Mouse (Mus musculus) liver, embryonic 14.5 days (tissue): ENCODE measurements around the gene Card11.

Source experiments
- CTCF ChIP-seq: IDR thresholded peaks from 2 replicates; pipeline ENCODE4 v1.5.1; 2016; ENCODE audit warnings: antibody characterized with exemption, low read depth, control low read depth
- EP300 ChIP-seq: IDR thresholded peaks from 2 replicates; pipeline ENCODE4 v1.6.1; 2016; ENCODE audit warnings: antibody characterized with exemption, low read depth

DNA sequence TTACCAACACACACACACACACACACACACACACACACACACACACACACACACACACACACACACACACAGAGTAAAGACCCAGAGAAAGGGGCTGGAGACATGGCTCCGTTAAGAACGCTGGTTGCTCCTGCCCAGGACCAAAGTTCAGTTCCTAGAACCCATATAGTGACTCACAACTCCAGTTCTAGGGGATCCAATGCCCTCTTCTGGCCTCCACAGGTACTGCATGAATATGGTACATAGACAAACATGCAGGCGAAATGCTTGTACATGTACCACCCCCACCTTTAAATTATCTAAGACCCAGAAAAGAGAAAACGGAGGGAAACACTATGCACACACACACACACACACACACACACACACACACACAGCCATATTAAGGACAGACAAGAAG, 43.3 kb downstream of the Card11 start:
- TF ChIP-seq CTCF (peak; percentile 42), EP300 (no peak)
